Mouse (Mus musculus) hindbrain, postnatal 0 days (tissue): ENCODE data around the gene Tmem56. TPM values are rescaled to one million over a fixed set of nuclear protein-coding genes. Genes with fewer than 3 reads are reported as not detected.

Source experiments
- ATAC-seq: fragments of 200-750 bp; cut with Nextera tagmentation; 2 replicates; pipeline ENCODE4 v1.8.0; 2017; ENCODE audit warnings: mild to moderate bottlenecking, moderate TSS enrichment, moderate library complexity
- DNase-seq: peaks from one replicate; pipeline ENCODE4 v3.0.0-alpha.2; 2015; ENCODE audit warnings: low spot score
- H3K27ac ChIP-seq: fragments of 300-500 bp; sonication (generic); 2 replicates; pipeline ENCODE4 v1.5.1; 2014; ENCODE audit warnings: mild to moderate bottlenecking
- H3K27me3 ChIP-seq: fragments of 300-500 bp; sonication (generic); 2 replicates; pipeline ENCODE4 v1.6.1; 2014; ENCODE audit warnings: low read length, mixed read lengths; ENCODE audit not compliant: insufficient read depth
- H3K36me3 ChIP-seq: fragments of 300-500 bp; sonication (generic); 2 replicates; pipeline ENCODE4 v1.6.1; 2014; ENCODE audit warnings: low read length, mixed read lengths; ENCODE audit not compliant: insufficient read depth
- H3K4me1 ChIP-seq: fragments of 300-500 bp; sonication (generic); 2 replicates; pipeline ENCODE4 v1.6.1; 2014; ENCODE audit warnings: antibody characterized with exemption, low read length, mixed read lengths; ENCODE audit not compliant: insufficient read depth
- H3K4me2 ChIP-seq: fragments of 300-500 bp; sonication (generic); 2 replicates; pipeline ENCODE4 v1.6.1; 2014; ENCODE audit warnings: low read depth, mild to moderate bottlenecking, low read length, moderate library complexity, mixed read lengths
- H3K4me3 ChIP-seq: fragments of 300-500 bp; sonication (generic); 2 replicates; pipeline ENCODE4 v1.5.1; 2014; ENCODE audit warnings: low read length
- H3K9ac ChIP-seq: fragments of 300-500 bp; sonication (generic); replicated peaks from 2 replicates; pipeline ENCODE4 v1.6.1; 2014; ENCODE audit warnings: mild to moderate bottlenecking, low read length, moderate library complexity, mixed read lengths
- H3K9me3 ChIP-seq: fragments of 300-500 bp; sonication (generic); 2 replicates; pipeline ENCODE4 v1.6.1; 2016; ENCODE audit warnings: low read length, mixed read lengths
- CTCF ChIP-seq: IDR thresholded peaks from 2 replicates; pipeline ENCODE4 v1.5.1; 2016; ENCODE audit warnings: antibody characterized with exemption, control low read depth, low read depth
- WGBS: fragments of 180-500 bp; shearing (Covaris S2); extraction: QIAGEN DNeasy Blood & Tissue Kit; methylation state at CpG from one replicate; pipeline ENCODE4 v1.1.7; 2014; 5-methylcytosine and 5-hydroxymethylcytosine counted together
- polyA plus RNA-seq: library from polyadenylated mRNA; unstranded; fragments of >200 nt; fragmentation: Nextera tagmentation; extraction: Ambion mirVana; gene quantifications from 2 replicates; pipeline ENCODE4 v1.2.1, GENCODE M21; 2015
- total RNA-seq: library from RNA; depleted of rRNA; stranded (reverse); fragments of >200 nt; gene quantifications from 2 replicates; pipeline ENCODE4 v1.2.3, GENCODE M21; 2014

Tmem56 gene
- total and polyA plus RNA-seq, 2 experiments from 2014 or later, result 3.8 to 13.5 TPM

DNA sequence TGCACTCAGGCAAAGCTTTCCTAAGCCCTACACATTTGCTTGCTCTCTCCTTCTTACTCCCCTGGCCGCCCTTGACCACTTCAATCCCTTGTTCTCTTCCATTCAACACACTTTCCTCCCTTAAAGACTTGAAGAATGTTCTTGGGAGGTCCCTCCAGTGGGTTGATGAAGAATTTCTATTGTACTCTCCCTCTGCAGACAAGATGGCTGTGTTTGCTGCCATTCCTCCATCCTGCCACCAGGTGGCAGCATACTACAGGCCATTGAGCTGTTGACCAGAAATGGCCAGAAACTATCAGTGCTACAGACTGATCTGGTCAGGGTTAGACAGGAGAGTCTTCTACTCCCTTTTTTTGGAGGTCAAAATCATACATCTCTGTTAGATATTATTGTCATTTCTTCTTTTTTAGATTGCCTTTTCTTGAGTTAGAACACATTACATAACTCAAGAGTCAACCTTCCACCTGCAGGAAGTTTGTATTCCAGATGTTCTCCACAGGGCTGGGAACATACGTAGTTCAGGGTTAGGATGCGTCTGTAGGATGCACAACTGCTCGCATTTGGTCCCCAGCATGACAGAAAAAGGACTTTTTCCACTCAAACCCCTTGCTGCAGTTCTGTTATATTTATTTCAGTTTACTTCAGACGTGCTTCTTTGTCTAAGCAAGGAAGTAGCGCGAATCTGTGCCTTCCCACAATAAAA is 24.8 kb upstream of the Tmem56 start:
- peak; percentile 100 for TF ChIP-seq CTCF
- no peaks in the 10 kb centered on the region for H3K27me3 ChIP-seq

DNA sequence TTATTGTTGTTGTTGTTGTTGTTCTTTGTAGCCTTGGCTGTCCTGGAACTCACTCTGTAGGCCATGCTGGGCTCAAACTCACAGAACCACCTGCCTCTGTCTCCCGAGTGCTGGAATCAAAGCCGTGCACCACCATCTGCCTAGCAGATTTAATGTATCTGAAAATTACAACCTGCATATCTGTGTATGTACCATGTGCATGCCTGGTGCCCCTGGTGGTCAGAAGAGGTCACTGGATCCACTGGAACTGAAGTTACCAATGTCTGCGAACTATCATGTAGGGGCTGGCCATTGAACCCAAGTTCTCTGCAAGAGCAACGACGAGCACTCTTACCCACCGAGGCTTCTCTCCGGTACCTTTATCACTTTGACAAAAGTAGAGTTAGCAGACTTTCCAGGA is 23.7 kb upstream of the Tmem56 start:
- DNase-seq (peak; percentile 15), ATAC-seq (0 out of 2 replicates have a peak, but pooled peaks have one; percentile 31)
- H3K27me3 ChIP-seq, result no peaks in the 10 kb centered on the region
- H3K4me1 ChIP-seq, result no peaks in the 10 kb centered on the region
- TF ChIP-seq CTCF, result peak; percentile 63
- no peak overlapping the region for H3K9ac ChIP-seq
- no peaks in the 10 kb centered on the region for H3K9me3 ChIP-seq
- no peaks in the 10 kb centered on the region for H3K36me3 ChIP-seq
- H3K4me3 ChIP-seq, result no peak overlapping the region
- no peak overlapping the region for H3K27ac ChIP-seq
- WGBS, result 88% methylated on average over 7 of the region's 7 CpGs
- H3K4me2 ChIP-seq, result no peak overlapping the region

More for the DNA sequence above, 24.8 kb upstream of the Tmem56 start:
- H3K9ac ChIP-seq, result no peak overlapping the region
- peak; percentile 89 for DNase-seq
- H3K4me3 ChIP-seq, result no peak overlapping the region
- H3K4me1 ChIP-seq, result no peaks in the 10 kb centered on the region
- peak; percentile 86 for ATAC-seq
- no peaks in the 10 kb centered on the region for H3K36me3 ChIP-seq
- 78% methylated on average over 7 of the region's 7 CpGs for WGBS
- H3K27ac ChIP-seq, result no peak overlapping the region
- H3K4me2 ChIP-seq, result no peak overlapping the region
- no peaks in the 10 kb centered on the region for H3K9me3 ChIP-seq

DNA sequence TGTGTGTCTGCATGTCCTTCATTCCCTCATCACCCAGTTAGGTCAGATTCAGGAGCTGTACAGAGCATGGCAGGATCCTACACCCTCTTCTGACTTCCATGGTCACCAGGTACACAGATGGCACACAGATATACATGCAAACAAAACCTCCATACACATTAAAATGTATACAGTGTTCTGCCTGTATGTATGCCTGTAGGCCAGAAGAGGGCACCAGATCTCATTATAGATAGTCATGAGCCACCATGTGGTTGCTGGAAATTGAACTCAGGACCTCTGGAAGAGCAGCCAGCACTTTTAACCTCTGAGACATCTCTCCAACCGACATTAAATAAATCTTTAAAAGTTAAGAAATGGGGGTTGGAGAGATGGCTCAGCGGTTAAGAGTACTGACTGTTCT is 11.3 kb upstream of the Tmem56 start:
- WGBS, result 84% methylated on average over 2 of the region's 2 CpGs
- no peaks in the 10 kb centered on the region for H3K36me3 ChIP-seq
- TF ChIP-seq CTCF, result peak; percentile 35; the same call in 1 of the 2 replicates
- DNase-seq (no peak), ATAC-seq (no peak)
- no peak overlapping the region for H3K9ac ChIP-seq
- H3K27me3 ChIP-seq, result no peaks in the 10 kb centered on the region
- H3K4me1 ChIP-seq, result no peaks in the 10 kb centered on the region
- no peak overlapping the region for H3K27ac ChIP-seq
- H3K9me3 ChIP-seq, result no peaks in the 10 kb centered on the region
- no peak overlapping the region for H3K4me3 ChIP-seq
- H3K4me2 ChIP-seq, result no peak overlapping the region

DNA sequence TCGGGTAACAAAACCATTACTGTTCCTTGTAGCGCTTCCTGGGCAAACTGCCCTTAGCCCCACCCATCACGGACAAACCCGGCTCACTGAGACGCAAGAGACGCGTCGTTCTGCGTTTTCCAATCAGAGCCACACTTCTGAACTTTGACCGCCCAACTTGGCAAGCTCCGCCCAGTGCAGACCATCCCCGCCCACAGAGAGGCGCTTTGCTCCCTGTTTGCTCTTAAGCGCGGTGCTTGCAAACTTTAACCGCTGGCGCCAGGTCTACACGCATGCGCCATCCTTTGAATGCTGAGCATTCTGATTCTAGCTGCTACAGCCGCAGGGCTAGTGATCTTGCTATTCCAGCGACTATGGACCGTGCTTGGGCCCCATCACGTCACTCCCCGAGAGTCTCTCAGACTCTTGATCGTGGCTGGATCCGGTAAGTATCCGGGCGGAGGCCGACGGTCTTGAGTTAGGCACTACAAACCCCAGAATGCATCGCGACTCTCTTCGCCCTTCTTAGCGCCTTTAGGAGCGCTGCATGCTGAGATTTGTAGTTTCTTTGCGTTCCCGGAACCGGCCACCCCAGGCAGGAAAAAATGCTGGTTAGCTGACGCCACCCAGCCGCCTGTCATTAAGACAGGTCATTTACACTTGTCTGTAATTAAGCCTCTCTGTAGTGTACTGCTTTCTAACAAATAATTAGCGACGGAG is 8.8 kb upstream of the Tmem56 start, which contains the start of gene Alg14:
Gene Alg14 (plus strand): TSS at position 214 of the 699 bp plus-strand sequence.
- under 1% methylated on average over 42 of the region's 42 CpGs for WGBS
- no peaks in the 10 kb centered on the region for H3K27me3 ChIP-seq
- H3K4me3 ChIP-seq, result peak within 1 kb of the TSS; percentile 70
- DNase-seq (peak; percentile 98), ATAC-seq (peak; percentile 98)
- peak; percentile 54 for TF ChIP-seq CTCF
- no peaks in the 10 kb centered on the region for H3K36me3 ChIP-seq
- H3K27ac ChIP-seq, result peak within 1 kb of the TSS; percentile 89
- no peaks in the 10 kb centered on the region for H3K4me1 ChIP-seq
- H3K9ac ChIP-seq, result peak within 1 kb of the TSS; percentile 60
- no peaks in the 10 kb centered on the region for H3K9me3 ChIP-seq
- peak within 1 kb of the TSS; percentile 55 for H3K4me2 ChIP-seq

DNA sequence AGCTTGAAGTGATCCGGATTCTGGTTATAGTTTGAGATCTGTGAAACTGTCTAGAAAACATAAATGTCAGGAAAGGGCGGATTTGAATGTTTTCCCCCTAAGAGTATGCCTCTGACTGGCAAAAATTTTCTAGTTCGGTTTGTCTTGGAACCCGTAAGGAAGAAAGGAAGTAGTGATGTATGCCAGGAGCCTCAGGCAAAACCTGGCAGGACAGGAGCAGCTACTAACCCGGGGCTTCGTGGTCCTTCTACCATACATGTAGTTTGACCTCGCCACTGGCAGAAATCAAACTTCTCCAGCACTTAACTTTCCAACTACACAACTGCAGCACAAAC is 8.3 kb upstream of the Tmem56 start:
- no peaks in the 10 kb centered on the region for H3K27me3 ChIP-seq
- no peaks in the 10 kb centered on the region for H3K4me1 ChIP-seq
- H3K27ac ChIP-seq, result peak overlapping the region; percentile 89
- WGBS, result 7% methylated on average over 7 of the region's 7 CpGs
- H3K9me3 ChIP-seq, result no peaks in the 10 kb centered on the region
- peak overlapping the region; percentile 60; the same call in 1 of the 2 replicates for H3K9ac ChIP-seq
- H3K36me3 ChIP-seq, result no peaks in the 10 kb centered on the region
- DNase-seq (no peak), ATAC-seq (no peak)
- no peak for TF ChIP-seq CTCF
- H3K4me2 ChIP-seq, result peak overlapping the region; percentile 55
- H3K4me3 ChIP-seq, result peak overlapping the region; percentile 70

DNA sequence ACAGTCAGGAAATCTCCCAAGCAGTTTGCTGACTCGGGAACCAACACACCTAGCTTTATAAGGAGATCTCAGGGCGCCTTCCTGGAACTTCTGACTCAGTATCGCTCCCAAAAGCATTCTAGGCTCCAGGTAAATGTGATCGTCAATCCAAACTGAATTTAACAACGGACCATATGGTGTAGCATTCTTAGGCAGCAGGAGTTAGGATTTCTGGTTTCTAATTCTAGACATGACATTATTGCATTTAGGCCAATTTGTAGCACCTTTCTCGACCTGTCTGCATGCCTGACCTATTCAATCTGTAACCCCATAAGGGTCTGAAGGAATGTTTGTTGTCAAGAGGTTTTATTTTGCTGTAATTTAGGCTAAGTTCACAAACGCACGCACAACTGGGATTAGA is 7.8 kb upstream of the Tmem56 start:
- peak overlapping the region; percentile 70 for H3K4me3 ChIP-seq

More for the DNA sequence above, 7.8 kb upstream of the Tmem56 start:
- TF ChIP-seq CTCF, result no peak
- H3K4me2 ChIP-seq, result peak overlapping the region; percentile 55
- H3K36me3 ChIP-seq, result no peaks in the 10 kb centered on the region
- no peak overlapping the region for H3K9ac ChIP-seq
- H3K4me1 ChIP-seq, result no peaks in the 10 kb centered on the region
- no peaks in the 10 kb centered on the region for H3K9me3 ChIP-seq
- peak overlapping the region; percentile 89; the same call in 1 of the 2 replicates for H3K27ac ChIP-seq
- DNase-seq (no peak), ATAC-seq (no peak)
- H3K27me3 ChIP-seq, result no peaks in the 10 kb centered on the region
- WGBS, result 74% methylated on average over 8 of the region's 8 CpGs
